Mouse (Mus musculus) limb, embryonic 13.5 days (tissue): ENCODE data around the gene Crot. TPM values are rescaled to one million over a fixed set of nuclear protein-coding genes. Genes with fewer than 3 reads are reported as not detected.
"Not testable (repeated sequence)": the region's sequence is repeated elsewhere in the genome, so short reads cannot be mapped to it uniquely, and the experiment has no call there.

Experiments
- ATAC-seq: fragments of 200-750 bp; cut with Nextera tagmentation; 2 replicates; pipeline ENCODE4 v1.8.0; 2017; ENCODE audit warnings: low read depth, moderate number of reproducible peaks, moderate TSS enrichment; ENCODE audit not compliant: low FRiP score
- H3K27ac ChIP-seq: fragments of 300-500 bp; sonication (generic); 2 replicates; pipeline ENCODE4 v1.5.1; 2015; ENCODE audit warnings: inconsistent platforms, mild to moderate bottlenecking, moderate library complexity
- H3K27me3 ChIP-seq: fragments of 300-500 bp; sonication (generic); 2 replicates; pipeline ENCODE4 v1.6.1; 2015; ENCODE audit warnings: mild to moderate bottlenecking, inconsistent platforms
- H3K36me3 ChIP-seq: fragments of 300-500 bp; sonication (generic); 2 replicates; pipeline ENCODE4 v1.6.1; 2015; ENCODE audit warnings: inconsistent platforms, mild to moderate bottlenecking, moderate library complexity
- H3K4me1 ChIP-seq: fragments of 300-500 bp; sonication (generic); 2 replicates; pipeline ENCODE4 v1.6.1; 2015; ENCODE audit warnings: inconsistent platforms
- H3K4me2 ChIP-seq: fragments of 300-500 bp; sonication (generic); replicated peaks from 2 replicates; pipeline ENCODE4 v1.6.1; 2015; ENCODE audit warnings: inconsistent platforms, mild to moderate bottlenecking, moderate library complexity
- H3K4me3 ChIP-seq: fragments of 300-500 bp; sonication (generic); 2 replicates; pipeline ENCODE4 v1.5.1; 2015; ENCODE audit warnings: moderate library complexity, mild to moderate bottlenecking, inconsistent platforms
- H3K9ac ChIP-seq: fragments of 300-500 bp; sonication (generic); 2 replicates; pipeline ENCODE4 v1.6.1; 2015; ENCODE audit warnings: mild to moderate bottlenecking, inconsistent platforms
- H3K9me3 ChIP-seq: fragments of 300-500 bp; sonication (generic); 2 replicates; pipeline ENCODE4 v1.6.1; 2016; ENCODE audit warnings: inconsistent platforms
- WGBS: fragments of 180-500 bp; shearing (Covaris S2); methylation state at CpG from one replicate; pipeline ENCODE4 v1.1.7; 2015; 5-methylcytosine and 5-hydroxymethylcytosine counted together
- polyA plus RNA-seq: library from polyadenylated mRNA; unstranded; fragments of >200 nt; fragmentation: Nextera tagmentation; extraction: Ambion mirVana; gene quantifications from 2 replicates; pipeline ENCODE4 v1.2.1, GENCODE M21; 2015

Crot gene
- polyA plus RNA-seq, 1 experiment from 2014 or later = 46.5 TPM

- peaks cover 64% of the 10 kb centered on the region for H3K36me3 ChIP-seq
- H3K4me3 ChIP-seq = no peak overlapping the region
- no peak overlapping the region for H3K9ac ChIP-seq
- no peaks in the 10 kb centered on the region for H3K9me3 ChIP-seq
- no peak overlapping the region for H3K27ac ChIP-seq
- no peak overlapping the region for H3K4me2 ChIP-seq
- H3K4me1 ChIP-seq = peaks cover 6% of the 10 kb centered on the region; the same call in 1 of the 2 replicates
- no peaks in the 10 kb centered on the region for H3K27me3 ChIP-seq
- WGBS = 87% methylated on average over 13 of the region's 13 CpGs
- ATAC-seq = no peak
Observed at GRCm38 (mm10) chr5:8990526-8990925, 6.6 kb downstream of the Crot start.

GRCm38 (mm10) chr5:8987925-8988324 is 9.2 kb downstream of the Crot start:
- no peak overlapping the region for H3K27ac ChIP-seq
- H3K36me3 ChIP-seq = peaks cover 66% of the 10 kb centered on the region
- H3K9ac ChIP-seq = no peak overlapping the region
- no peaks in the 10 kb centered on the region for H3K27me3 ChIP-seq
- H3K9me3 ChIP-seq = no peaks in the 10 kb centered on the region
- no peaks in the 10 kb centered on the region for H3K4me1 ChIP-seq
- no peak overlapping the region for H3K4me2 ChIP-seq
- no peak overlapping the region for H3K4me3 ChIP-seq
- no peak for ATAC-seq
- 90% methylated on average over 5 of the region's 5 CpGs for WGBS

- Histone ChIP-seq H3K4me1 (no peaks in the 10 kb centered on the region), H3K4me2 (no peak overlapping the region), H3K9ac (no peak overlapping the region), H3K9me3 (no peaks in the 10 kb centered on the region), H3K27me3 (no peaks in the 10 kb centered on the region), H3K4me3 (no peak overlapping the region), H3K27ac (no peak overlapping the region), H3K36me3 (peaks cover 62% of the 10 kb centered on the region)
- WGBS = 75% methylated on average over 3 of the region's 3 CpGs
- ATAC-seq = no peak
Observed at GRCm38 (mm10) chr5:8985470-8985869, 11.7 kb downstream of the Crot start.

- no peak overlapping the region for H3K4me3 ChIP-seq
- H3K4me1 ChIP-seq = no peaks in the 10 kb centered on the region
- H3K36me3 ChIP-seq = peaks cover 52% of the 10 kb centered on the region
- H3K27ac ChIP-seq = no peak overlapping the region
- H3K9ac ChIP-seq = no peak overlapping the region
- H3K27me3 ChIP-seq = no peaks in the 10 kb centered on the region
- no peak overlapping the region for H3K4me2 ChIP-seq
- no peaks in the 10 kb centered on the region for H3K9me3 ChIP-seq
- ATAC-seq = no peak
Observed at GRCm38 (mm10) chr5:8974721-8975120, 22.4 kb downstream of the Crot start.

- no peak for ATAC-seq
- H3K9me3 ChIP-seq = no peaks in the 10 kb centered on the region
- H3K9ac ChIP-seq = no peak overlapping the region
- no peak overlapping the region for H3K4me3 ChIP-seq
- no peak overlapping the region for H3K27ac ChIP-seq
- no peaks in the 10 kb centered on the region for H3K4me1 ChIP-seq
- H3K27me3 ChIP-seq = no peaks in the 10 kb centered on the region
- WGBS = 93% methylated on average over 7 of the region's 7 CpGs
- H3K4me2 ChIP-seq = no peak overlapping the region
- H3K36me3 ChIP-seq = peaks cover 63% of the 10 kb centered on the region
Observed at GRCm38 (mm10) chr5:8972355-8972754, 24.8 kb downstream of the Crot start.

GRCm38 (mm10) chr5:8970694-8971093 is 26.4 kb downstream of the Crot start:
- Histone ChIP-seq H3K9ac (no peak overlapping the region), H3K27ac (no peak overlapping the region), H3K4me3 (no peak overlapping the region), H3K9me3 (no peaks in the 10 kb centered on the region), H3K27me3 (no peaks in the 10 kb centered on the region), H3K4me2 (no peak overlapping the region), H3K36me3 (peaks cover 79% of the 10 kb centered on the region), H3K4me1 (no peaks in the 10 kb centered on the region)
- ATAC-seq = no peak
- WGBS = 95% methylated on average over 2 of the region's 2 CpGs

- WGBS = 89% methylated on average over 5 of the region's 5 CpGs
- no peak for ATAC-seq
- no peak overlapping the region for H3K4me3 ChIP-seq
- peaks cover 56% of the 10 kb centered on the region for H3K36me3 ChIP-seq
- no peaks in the 10 kb centered on the region for H3K27me3 ChIP-seq
- no peaks in the 10 kb centered on the region for H3K4me1 ChIP-seq
- H3K27ac ChIP-seq = no peak overlapping the region
- H3K9ac ChIP-seq = no peak overlapping the region
- no peaks in the 10 kb centered on the region for H3K9me3 ChIP-seq
- no peak overlapping the region for H3K4me2 ChIP-seq
Observed at GRCm38 (mm10) chr5:8964487-8964886, 32.6 kb downstream of the Crot start.

- 87% methylated on average over 4 of the region's 4 CpGs for WGBS
- no peak overlapping the region for H3K4me2 ChIP-seq
- H3K36me3 ChIP-seq = peaks cover 22% of the 10 kb centered on the region
- no peaks in the 10 kb centered on the region for H3K9me3 ChIP-seq
- ATAC-seq = no peak
- no peak overlapping the region for H3K27ac ChIP-seq
- no peaks in the 10 kb centered on the region for H3K27me3 ChIP-seq
- no peaks in the 10 kb centered on the region for H3K4me1 ChIP-seq
- no peak overlapping the region for H3K4me3 ChIP-seq
- no peak overlapping the region for H3K9ac ChIP-seq
Observed at GRCm38 (mm10) chr5:8960534-8960933, 36.6 kb downstream of the Crot start.

- no peak overlapping the region for H3K4me2 ChIP-seq
- H3K9me3 ChIP-seq = no peaks in the 10 kb centered on the region
- H3K36me3 ChIP-seq = no peaks in the 10 kb centered on the region
- no peak for ATAC-seq
- H3K27ac ChIP-seq = no peak overlapping the region
- no peak overlapping the region for H3K9ac ChIP-seq
- no peaks in the 10 kb centered on the region for H3K27me3 ChIP-seq
- WGBS = 92% methylated on average over 3 of the region's 3 CpGs
- no peak overlapping the region for H3K4me3 ChIP-seq
- no peaks in the 10 kb centered on the region for H3K4me1 ChIP-seq
Observed at GRCm38 (mm10) chr5:8955544-8955943, 41.6 kb downstream of the Crot start.

GRCm38 (mm10) chr5:8953660-8954059 is 43.5 kb downstream of the Crot start:
- Histone ChIP-seq H3K4me2 (no peak overlapping the region), H3K9ac (no peak overlapping the region), H3K27ac (no peak overlapping the region), H3K4me3 (no peak overlapping the region), H3K36me3 (no peaks in the 10 kb centered on the region), H3K4me1 (no peaks in the 10 kb centered on the region), H3K27me3 (no peaks in the 10 kb centered on the region), H3K9me3 (no peaks in the 10 kb centered on the region)
- WGBS = 90% methylated on average over 2 of the region's 2 CpGs
- ATAC-seq = no peak

- H3K4me2 ChIP-seq = no peak overlapping the region
- H3K9ac ChIP-seq = no peak overlapping the region
- no peaks in the 10 kb centered on the region for H3K36me3 ChIP-seq
- ATAC-seq = no peak
- H3K4me3 ChIP-seq = no peak overlapping the region
- no peaks in the 10 kb centered on the region for H3K27me3 ChIP-seq
- H3K9me3 ChIP-seq = no peaks in the 10 kb centered on the region
- H3K27ac ChIP-seq = no peak overlapping the region
- H3K4me1 ChIP-seq = no peaks in the 10 kb centered on the region
- 74% methylated on average over 4 of the region's 4 CpGs for WGBS
Observed at GRCm38 (mm10) chr5:8947423-8948110, 49.6 kb downstream of the Crot start.

GRCm38 (mm10) chr5:8943836-8944235 is 53.3 kb downstream of the Crot start:
- no peak overlapping the region for H3K27ac ChIP-seq
- H3K27me3 ChIP-seq = no peaks in the 10 kb centered on the region
- no peak overlapping the region for H3K4me3 ChIP-seq
- H3K9ac ChIP-seq = no peak overlapping the region
- ATAC-seq = no peak
- WGBS = 72% methylated on average over 3 of the region's 3 CpGs
- H3K4me1 ChIP-seq = no peaks in the 10 kb centered on the region
- H3K36me3 ChIP-seq = no peaks in the 10 kb centered on the region
- no peak overlapping the region for H3K4me2 ChIP-seq
- H3K9me3 ChIP-seq = no peaks in the 10 kb centered on the region

- WGBS = no CpG with 5 or more reads among the region's 1 CpGs
Observed at GRCm38 (mm10) chr5:8941266-8941665, 55.9 kb downstream of the Crot start.

More at GRCm38 (mm10) chr5:8941266-8941665, 55.9 kb downstream of the Crot start:
- not testable (repeated sequence) for H3K9ac ChIP-seq, ATAC-seq, H3K9me3 ChIP-seq, H3K4me2 ChIP-seq, H3K27ac ChIP-seq, H3K4me3 ChIP-seq, H3K27me3 ChIP-seq, H3K4me1 ChIP-seq, H3K36me3 ChIP-seq
